Mouse (Mus musculus) hindbrain, embryonic 12.5 days (tissue): Measurements from ENCODE around the gene Grap2. TPM values are rescaled to one million over a fixed set of nuclear protein-coding genes. Genes with fewer than 3 reads are reported as not detected.
"Not testable (repeated sequence)": the region's sequence is repeated elsewhere in the genome, so short reads cannot be mapped to it uniquely, and the experiment has no call there.

Experiments
- ATAC-seq: fragments of 200-750 bp; cut with Nextera tagmentation; 2 replicates; pipeline ENCODE4 v1.8.0; 2017; ENCODE audit warnings: moderate TSS enrichment; ENCODE audit not compliant: low FRiP score
- H3K27ac ChIP-seq: fragments of 300-500 bp; sonication (generic); 2 replicates; pipeline ENCODE4 v1.5.1; 2016; ENCODE audit warnings: mild to moderate bottlenecking
- H3K27me3 ChIP-seq: fragments of 300-500 bp; sonication (generic); 2 replicates; pipeline ENCODE4 v1.6.1; 2016; ENCODE audit warnings: mild to moderate bottlenecking
- H3K36me3 ChIP-seq: fragments of 300-500 bp; sonication (generic); 2 replicates; pipeline ENCODE4 v1.6.1; 2016; ENCODE audit warnings: mild to moderate bottlenecking
- H3K4me1 ChIP-seq: fragments of 300-500 bp; sonication (generic); 2 replicates; pipeline ENCODE4 v1.6.1; 2016
- H3K4me2 ChIP-seq: fragments of 300-500 bp; sonication (generic); replicated peaks from 2 replicates; pipeline ENCODE4 v1.6.1; 2016; ENCODE audit warnings: mild to moderate bottlenecking
- H3K4me3 ChIP-seq: fragments of 300-500 bp; sonication (generic); 2 replicates; pipeline ENCODE4 v1.5.1; 2016; ENCODE audit warnings: mild to moderate bottlenecking
- H3K9ac ChIP-seq: fragments of 300-500 bp; sonication (generic); 2 replicates; pipeline ENCODE4 v1.6.1; 2016; ENCODE audit warnings: mild to moderate bottlenecking, moderate library complexity
- H3K9me3 ChIP-seq: fragments of 300-500 bp; sonication (generic); replicated peaks from 2 replicates; pipeline ENCODE4 v1.6.1; 2016; ENCODE audit warnings: mild to moderate bottlenecking
- WGBS: fragments of 180-500 bp; shearing (Covaris S2); methylation state at CpG from one replicate; pipeline ENCODE4 v1.1.7; 2016; 5-methylcytosine and 5-hydroxymethylcytosine counted together
- polyA plus RNA-seq: library from polyadenylated mRNA; unstranded; fragments of >200 nt; fragmentation: Nextera tagmentation; extraction: Ambion mirVana; gene quantifications from 2 replicates; pipeline ENCODE4 v1.2.1, GENCODE M21; 2016

Gene Grap2
- polyA plus RNA-seq, 1 experiment from 2014 or later: 3.0 TPM

GRCm38 (mm10) chr15:80570226-80570625 lies 2.2 kb upstream of the Grap2 start:
- Histone ChIP-seq H3K4me1 (no peaks in the 10 kb centered on the region), H3K36me3 (no peaks in the 10 kb centered on the region), H3K9me3 (no peaks in the 10 kb centered on the region), H3K4me2 (no peak overlapping the region), H3K27ac (no peak overlapping the region), H3K27me3 (0 out of 2 replicates have a peak, but pooled peaks cover 6% of the 10 kb centered on the region), H3K4me3 (no peak overlapping the region), H3K9ac (no peak overlapping the region)
- WGBS: 86% methylated on average over 1 of the region's 1 CpGs
- no peak for ATAC-seq

GRCm38 (mm10) chr15:80571611-80572010 lies 783 bp upstream of the Grap2 start:
- no peak for ATAC-seq
- no peaks in the 10 kb centered on the region for H3K9me3 ChIP-seq
- no peak overlapping the region for H3K9ac ChIP-seq
- no peaks in the 10 kb centered on the region for H3K4me1 ChIP-seq
- peaks cover 11% of the 10 kb centered on the region for H3K27me3 ChIP-seq
- no peak overlapping the region for H3K27ac ChIP-seq
- no peak overlapping the region for H3K4me2 ChIP-seq
- 67% methylated on average over 7 of the region's 7 CpGs for WGBS
- H3K4me3 ChIP-seq: no peak overlapping the region
- H3K36me3 ChIP-seq: no peaks in the 10 kb centered on the region

- Histone ChIP-seq H3K27ac (no peak overlapping the region), H3K36me3 (no peaks in the 10 kb centered on the region), H3K27me3 (peaks cover 20% of the 10 kb centered on the region), H3K4me3 (no peak overlapping the region), H3K9ac (no peak overlapping the region), H3K9me3 (no peaks in the 10 kb centered on the region), H3K4me1 (peaks cover 9% of the 10 kb centered on the region), H3K4me2 (no peak overlapping the region)
- ATAC-seq: no peak
- WGBS: 80% methylated on average over 9 of the region's 9 CpGs
These were observed 572 bp downstream of the Grap2 start for GRCm38 (mm10) chr15:80572811-80573520.

- Histone ChIP-seq H3K4me1 (peaks cover 9% of the 10 kb centered on the region), H3K4me2 (no peak overlapping the region), H3K9ac (no peak overlapping the region), H3K4me3 (no peak overlapping the region), H3K27ac (no peak overlapping the region), H3K9me3 (no peaks in the 10 kb centered on the region), H3K36me3 (no peaks in the 10 kb centered on the region), H3K27me3 (peaks cover 23% of the 10 kb centered on the region)
- ATAC-seq: no peak
- WGBS: 90% methylated on average over 17 of the region's 17 CpGs
These were observed 2.0 kb downstream of the Grap2 start for GRCm38 (mm10) chr15:80574211-80575040.

GRCm38 (mm10) chr15:80575817-80576370 lies 3.5 kb downstream of the Grap2 start:
- no peak for ATAC-seq
- Histone ChIP-seq H3K27ac (no peak overlapping the region), H3K36me3 (no peaks in the 10 kb centered on the region), H3K9me3 (no peaks in the 10 kb centered on the region), H3K4me3 (no peak overlapping the region), H3K4me1 (peaks cover 9% of the 10 kb centered on the region), H3K9ac (no peak overlapping the region), H3K4me2 (no peak overlapping the region), H3K27me3 (peaks cover 20% of the 10 kb centered on the region)
- WGBS: 89% methylated on average over 13 of the region's 13 CpGs

- Histone ChIP-seq H3K4me2 (no peak overlapping the region), H3K36me3 (no peaks in the 10 kb centered on the region), H3K27me3 (peaks cover 20% of the 10 kb centered on the region), H3K9ac (no peak overlapping the region), H3K4me1 (peaks cover 9% of the 10 kb centered on the region), H3K9me3 (no peaks in the 10 kb centered on the region), H3K27ac (no peak overlapping the region), H3K4me3 (no peak overlapping the region)
- no peak for ATAC-seq
- 83% methylated on average over 11 of the region's 11 CpGs for WGBS
These were observed 4.1 kb downstream of the Grap2 start for GRCm38 (mm10) chr15:80576415-80576994.

GRCm38 (mm10) chr15:80577166-80577960 lies 5.0 kb downstream of the Grap2 start:
- no peak for ATAC-seq
- 10% methylated on average over 22 of the region's 22 CpGs for WGBS
- no peak overlapping the region for H3K9ac ChIP-seq
- H3K27ac ChIP-seq: no peak overlapping the region
- peaks cover 9% of the 10 kb centered on the region for H3K4me1 ChIP-seq
- no peak overlapping the region for H3K4me3 ChIP-seq
- no peaks in the 10 kb centered on the region for H3K9me3 ChIP-seq
- H3K27me3 ChIP-seq: peaks cover 20% of the 10 kb centered on the region
- H3K4me2 ChIP-seq: peak overlapping the region; percentile 22
- H3K36me3 ChIP-seq: no peaks in the 10 kb centered on the region

GRCm38 (mm10) chr15:80579121-80579520 lies 6.7 kb downstream of the Grap2 start:
- H3K9ac ChIP-seq: no peak overlapping the region
- 52% methylated on average over 3 of the region's 3 CpGs for WGBS
- no peak for ATAC-seq
- no peak overlapping the region for H3K27ac ChIP-seq
- H3K4me1 ChIP-seq: peaks cover 9% of the 10 kb centered on the region
- no peaks in the 10 kb centered on the region for H3K9me3 ChIP-seq
- no peak overlapping the region for H3K4me3 ChIP-seq
- H3K27me3 ChIP-seq: peaks cover 17% of the 10 kb centered on the region
- H3K4me2 ChIP-seq: no peak overlapping the region
- no peaks in the 10 kb centered on the region for H3K36me3 ChIP-seq

- H3K27ac ChIP-seq, H3K4me2 ChIP-seq, H3K9ac ChIP-seq, H3K4me1 ChIP-seq, ATAC-seq, H3K9me3 ChIP-seq, H3K4me3 ChIP-seq, H3K36me3 ChIP-seq: not testable (repeated sequence)
- 72% methylated on average over 1 of the region's 1 CpGs for WGBS
- H3K27me3 ChIP-seq: peaks cover 17% of the 10 kb centered on the region
These were observed 8.2 kb downstream of the Grap2 start for GRCm38 (mm10) chr15:80580585-80580984.

GRCm38 (mm10) chr15:80582581-80583495 lies 10.4 kb downstream of the Grap2 start:
- Histone ChIP-seq H3K27me3 (0 out of 2 replicates have a peak, but pooled peaks cover 5% of the 10 kb centered on the region), H3K9ac (no peak overlapping the region), H3K4me3 (no peak overlapping the region), H3K4me2 (no peak overlapping the region), H3K27ac (no peak overlapping the region), H3K9me3 (no peaks in the 10 kb centered on the region), H3K4me1 (peaks cover 2% of the 10 kb centered on the region; the same call in 1 of the 2 replicates), H3K36me3 (no peaks in the 10 kb centered on the region)
- WGBS: 77% methylated on average over 20 of the region's 20 CpGs
- ATAC-seq: no peak

- Histone ChIP-seq H3K4me3 (no peak overlapping the region), H3K9ac (no peak overlapping the region), H3K36me3 (no peaks in the 10 kb centered on the region), H3K4me1 (0 out of 2 replicates have a peak, but pooled peaks cover 2% of the 10 kb centered on the region), H3K27me3 (0 out of 2 replicates have a peak, but pooled peaks cover 2% of the 10 kb centered on the region), H3K9me3 (no peaks in the 10 kb centered on the region), H3K27ac (no peak overlapping the region), H3K4me2 (no peak overlapping the region)
- no peak for ATAC-seq
- 28% methylated on average over 4 of the region's 4 CpGs for WGBS
These were observed 13.9 kb downstream of the Grap2 start for GRCm38 (mm10) chr15:80586296-80586695.
